Mouse (Mus musculus) midbrain, embryonic 15.5 days (tissue): ENCODE results near the gene 4930469K13Rik. TPM values are rescaled to one million over a fixed set of nuclear protein-coding genes. Genes with fewer than 3 reads are reported as not detected.

Experiments used
- ATAC-seq: fragments of 200-750 bp; cut with Nextera tagmentation; replicated peaks from 2 replicates; pipeline ENCODE4 v1.8.0; 2017; ENCODE audit warnings: moderate TSS enrichment
- H3K27ac ChIP-seq: fragments of 300-500 bp; sonication (generic); 2 replicates; pipeline ENCODE4 v1.5.1; 2015; ENCODE audit warnings: mild to moderate bottlenecking, inconsistent platforms
- H3K27me3 ChIP-seq: fragments of 300-500 bp; sonication (generic); replicated peaks from 2 replicates; pipeline ENCODE4 v1.6.1; 2015; ENCODE audit warnings: inconsistent platforms
- H3K36me3 ChIP-seq: fragments of 300-500 bp; sonication (generic); replicated peaks from 2 replicates; pipeline ENCODE4 v1.6.1; 2015; ENCODE audit warnings: inconsistent platforms
- H3K4me1 ChIP-seq: fragments of 300-500 bp; sonication (generic); 2 replicates; pipeline ENCODE4 v1.6.1; 2015; ENCODE audit warnings: inconsistent platforms
- H3K4me2 ChIP-seq: fragments of 300-500 bp; sonication (generic); 2 replicates; pipeline ENCODE4 v1.6.1; 2015; ENCODE audit warnings: inconsistent platforms, mild to moderate bottlenecking, moderate library complexity
- H3K4me3 ChIP-seq: fragments of 300-500 bp; sonication (generic); 2 replicates; pipeline ENCODE4 v1.5.1; 2015; ENCODE audit warnings: mild to moderate bottlenecking, inconsistent platforms
- H3K9ac ChIP-seq: fragments of 300-500 bp; sonication (generic); 2 replicates; pipeline ENCODE4 v1.6.1; 2015; ENCODE audit warnings: mild to moderate bottlenecking, inconsistent platforms
- H3K9me3 ChIP-seq: fragments of 300-500 bp; sonication (generic); 2 replicates; pipeline ENCODE4 v1.6.1; 2016; ENCODE audit warnings: inconsistent platforms
- WGBS: fragments of 180-500 bp; shearing (Covaris S2); methylation state at CpG from one replicate; pipeline ENCODE4 v1.1.7; 2015; ENCODE audit warnings: mixed read lengths; 5-methylcytosine and 5-hydroxymethylcytosine counted together
- polyA plus RNA-seq: library from polyadenylated mRNA; unstranded; fragments of >200 nt; fragmentation: Nextera tagmentation; extraction: Ambion mirVana; gene quantifications from 2 replicates; pipeline ENCODE4 v1.2.1, GENCODE M21; 2015

Gene 4930469K13Rik
- polyA plus RNA-seq, 1 experiment from 2014 or later = not detected

GRCm38 (mm10) chr11:34050063-34050462 is 48.3 kb downstream of the 4930469K13Rik start:
- no peak for ATAC-seq
- H3K9ac ChIP-seq = no peak overlapping the region
- 83% methylated on average over 1 of the region's 1 CpGs for WGBS
- H3K4me1 ChIP-seq = no peaks in the 10 kb centered on the region
- no peak overlapping the region for H3K4me3 ChIP-seq
- H3K27me3 ChIP-seq = no peaks in the 10 kb centered on the region
- H3K9me3 ChIP-seq = no peaks in the 10 kb centered on the region
- H3K4me2 ChIP-seq = no peak overlapping the region
- H3K27ac ChIP-seq = no peak overlapping the region
- H3K36me3 ChIP-seq = no peaks in the 10 kb centered on the region

- Histone ChIP-seq H3K9me3 (no peaks in the 10 kb centered on the region), H3K9ac (no peak overlapping the region), H3K4me3 (no peak overlapping the region), H3K4me2 (no peak overlapping the region), H3K27me3 (no peaks in the 10 kb centered on the region), H3K4me1 (no peaks in the 10 kb centered on the region), H3K27ac (no peak overlapping the region), H3K36me3 (no peaks in the 10 kb centered on the region)
- 98% methylated on average over 1 of the region's 1 CpGs for WGBS
- ATAC-seq = no peak
Observed at GRCm38 (mm10) chr11:34049125-34049379, 49.3 kb downstream of the 4930469K13Rik start.

- Histone ChIP-seq H3K4me3 (no peak overlapping the region), H3K27me3 (no peaks in the 10 kb centered on the region), H3K9me3 (no peaks in the 10 kb centered on the region), H3K4me1 (no peaks in the 10 kb centered on the region), H3K27ac (no peak overlapping the region), H3K4me2 (no peak overlapping the region), H3K9ac (no peak overlapping the region), H3K36me3 (no peaks in the 10 kb centered on the region)
- no peak for ATAC-seq
- 93% methylated on average over 8 of the region's 8 CpGs for WGBS
Observed at GRCm38 (mm10) chr11:34048375-34049124, 49.8 kb downstream of the 4930469K13Rik start.

GRCm38 (mm10) chr11:34047542-34047937 is 50.8 kb downstream of the 4930469K13Rik start:
- H3K4me1 ChIP-seq = no peaks in the 10 kb centered on the region
- H3K36me3 ChIP-seq = no peaks in the 10 kb centered on the region
- WGBS = 80% methylated on average over 5 of the region's 5 CpGs
- H3K4me2 ChIP-seq = no peak overlapping the region
- H3K9ac ChIP-seq = no peak overlapping the region
- ATAC-seq = no peak
- H3K4me3 ChIP-seq = no peak overlapping the region
- no peaks in the 10 kb centered on the region for H3K27me3 ChIP-seq
- no peaks in the 10 kb centered on the region for H3K9me3 ChIP-seq
- H3K27ac ChIP-seq = no peak overlapping the region

GRCm38 (mm10) chr11:34046767-34047541 is 51.4 kb downstream of the 4930469K13Rik start, which contains the start of gene Lcp2:
Gene Lcp2 (plus strand): TSS chr11:34046920.
- H3K4me2 ChIP-seq = no peak within 1 kb of the TSS
- ATAC-seq = no peak
- WGBS = 91% methylated on average over 6 of the region's 6 CpGs
- no peak within 1 kb of the TSS for H3K4me3 ChIP-seq
- H3K36me3 ChIP-seq = no peaks in the 10 kb centered on the region
- no peak within 1 kb of the TSS for H3K9ac ChIP-seq
- H3K9me3 ChIP-seq = no peaks in the 10 kb centered on the region
- no peaks in the 10 kb centered on the region for H3K27me3 ChIP-seq
- H3K27ac ChIP-seq = no peak within 1 kb of the TSS
- no peaks in the 10 kb centered on the region for H3K4me1 ChIP-seq

- 65% methylated on average over 1 of the region's 1 CpGs for WGBS
- Histone ChIP-seq H3K9me3 (no peaks in the 10 kb centered on the region), H3K27me3 (no peaks in the 10 kb centered on the region), H3K9ac (no peak overlapping the region), H3K36me3 (no peaks in the 10 kb centered on the region), H3K4me1 (no peaks in the 10 kb centered on the region), H3K27ac (no peak overlapping the region), H3K4me3 (no peak overlapping the region), H3K4me2 (no peak overlapping the region)
- ATAC-seq = no peak
Observed at GRCm38 (mm10) chr11:34042808-34043207, 55.5 kb downstream of the 4930469K13Rik start.

GRCm38 (mm10) chr11:34040061-34040460 is 58.3 kb downstream of the 4930469K13Rik start:
- no peak overlapping the region for H3K27ac ChIP-seq
- no peak overlapping the region for H3K9ac ChIP-seq
- 81% methylated on average over 5 of the region's 5 CpGs for WGBS
- no peak for ATAC-seq
- no peak overlapping the region for H3K4me2 ChIP-seq
- H3K4me3 ChIP-seq = no peak overlapping the region
- H3K27me3 ChIP-seq = no peaks in the 10 kb centered on the region
- H3K4me1 ChIP-seq = no peaks in the 10 kb centered on the region
- no peaks in the 10 kb centered on the region for H3K36me3 ChIP-seq
- H3K9me3 ChIP-seq = no peaks in the 10 kb centered on the region

- H3K4me3 ChIP-seq = no peak overlapping the region
- H3K27ac ChIP-seq = no peak overlapping the region
Observed at GRCm38 (mm10) chr11:34035909-34036658, 62.3 kb downstream of the 4930469K13Rik start.

GRCm38 (mm10) chr11:34034794-34035193 is 63.6 kb downstream of the 4930469K13Rik start:
- ATAC-seq = no peak
- Histone ChIP-seq H3K9me3 (no peaks in the 10 kb centered on the region), H3K9ac (no peak overlapping the region), H3K27ac (no peak overlapping the region), H3K27me3 (no peaks in the 10 kb centered on the region), H3K4me3 (no peak overlapping the region), H3K4me1 (no peaks in the 10 kb centered on the region), H3K4me2 (no peak overlapping the region), H3K36me3 (no peaks in the 10 kb centered on the region)
- 79% methylated on average over 2 of the region's 2 CpGs for WGBS

More at GRCm38 (mm10) chr11:34035909-34036658, 62.3 kb downstream of the 4930469K13Rik start:
- H3K4me1 ChIP-seq = no peaks in the 10 kb centered on the region
- H3K4me2 ChIP-seq = no peak overlapping the region
- no peak for ATAC-seq
- no peaks in the 10 kb centered on the region for H3K36me3 ChIP-seq
- 85% methylated on average over 5 of the region's 5 CpGs for WGBS
- no peak overlapping the region for H3K9ac ChIP-seq
- H3K9me3 ChIP-seq = no peaks in the 10 kb centered on the region
- no peaks in the 10 kb centered on the region for H3K27me3 ChIP-seq

- no peak for ATAC-seq
- Histone ChIP-seq H3K27ac (no peak overlapping the region), H3K9me3 (no peaks in the 10 kb centered on the region), H3K27me3 (no peaks in the 10 kb centered on the region), H3K9ac (no peak overlapping the region), H3K36me3 (no peaks in the 10 kb centered on the region), H3K4me3 (no peak overlapping the region), H3K4me1 (no peaks in the 10 kb centered on the region), H3K4me2 (no peak overlapping the region)
- 97% methylated on average over 5 of the region's 5 CpGs for WGBS
Observed at GRCm38 (mm10) chr11:34034008-34034505, 64.3 kb downstream of the 4930469K13Rik start.

- H3K9ac ChIP-seq = no peak overlapping the region
- H3K36me3 ChIP-seq = no peaks in the 10 kb centered on the region
- H3K4me1 ChIP-seq = no peaks in the 10 kb centered on the region
- H3K4me3 ChIP-seq = no peak overlapping the region
- no peak for ATAC-seq
- H3K27ac ChIP-seq = no peak overlapping the region
- H3K4me2 ChIP-seq = no peak overlapping the region
- H3K27me3 ChIP-seq = no peaks in the 10 kb centered on the region
- 76% methylated on average over 8 of the region's 8 CpGs for WGBS
- H3K9me3 ChIP-seq = no peaks in the 10 kb centered on the region
Observed at GRCm38 (mm10) chr11:34031015-34031805, 67.1 kb downstream of the 4930469K13Rik start.

- no peaks in the 10 kb centered on the region for H3K9me3 ChIP-seq
- no peak overlapping the region for H3K9ac ChIP-seq
- H3K4me3 ChIP-seq = no peak overlapping the region
- H3K36me3 ChIP-seq = no peaks in the 10 kb centered on the region
- H3K27me3 ChIP-seq = no peaks in the 10 kb centered on the region
- H3K27ac ChIP-seq = no peak overlapping the region
- no peaks in the 10 kb centered on the region for H3K4me1 ChIP-seq
- no peak for ATAC-seq
- WGBS = 34% methylated on average over 5 of the region's 5 CpGs
- H3K4me2 ChIP-seq = no peak overlapping the region
Observed at GRCm38 (mm10) chr11:34029658-34030057, 68.7 kb downstream of the 4930469K13Rik start.
